Mouse (Mus musculus) CH12F3 (cell line): ENCODE data around the gene Hmg20a.
"Not testable (repeated sequence)": the region's sequence is repeated elsewhere in the genome, so short reads cannot be mapped to it uniquely, and the experiment has no call there.

Experiments
- in situ Hi-C: fragments of 300-500 bp; cut with MboI; formaldehyde crosslinking; loops from 2 replicates; pipeline ENCODE4 v1.14.3; 2020; ENCODE audit warnings: low sequenced_read_pairs

Gene Hmg20a

DNA sequence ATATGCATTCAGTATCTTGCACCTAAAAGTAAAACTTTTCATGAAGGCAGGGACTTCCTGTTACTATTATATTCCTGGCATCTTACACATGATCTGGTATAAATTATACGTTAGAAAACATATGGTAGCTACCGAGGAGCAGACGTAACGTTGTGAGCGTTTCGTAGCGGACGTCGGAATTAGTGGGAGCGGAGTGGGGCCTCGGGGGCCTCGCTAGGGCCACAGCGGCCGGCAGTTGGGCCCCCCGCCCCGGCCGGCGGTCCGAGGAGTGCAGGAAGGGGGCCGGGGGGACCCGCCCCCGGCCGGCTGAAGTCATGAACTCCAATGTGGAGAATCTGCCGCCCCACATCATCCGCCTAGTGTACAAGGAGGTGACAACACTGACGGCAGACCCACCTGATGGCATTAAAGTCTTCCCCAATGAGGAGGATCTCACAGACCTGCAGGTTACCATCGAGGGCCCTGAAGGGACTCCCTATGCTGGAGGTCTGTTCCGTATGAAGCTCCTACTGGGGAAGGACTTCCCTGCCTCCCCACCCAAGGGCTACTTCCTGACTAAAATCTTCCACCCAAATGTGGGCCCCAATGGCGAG lies 19.0 kb downstream of the Hmg20a start:
- in situ Hi-C loops: not testable (repeated sequence)

DNA sequence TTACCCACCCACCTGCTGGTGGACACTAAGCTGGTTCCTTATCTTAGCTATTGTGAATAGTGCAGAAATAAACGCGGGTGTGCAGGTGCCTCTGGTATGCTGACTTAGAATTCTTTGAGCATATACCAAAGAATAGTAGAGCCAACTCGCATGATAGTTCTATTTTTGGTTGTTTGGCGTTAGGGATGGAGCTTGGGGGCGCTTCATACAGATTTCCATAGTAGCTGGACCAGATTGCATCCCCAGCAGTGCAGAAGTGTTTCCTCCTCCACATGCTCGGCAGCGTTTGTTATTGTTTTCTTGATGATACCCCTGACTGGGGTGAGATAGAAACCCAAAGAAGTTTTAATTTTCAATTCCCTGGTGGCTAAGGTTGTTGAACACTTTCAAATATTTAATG lies 21.3 kb downstream of the Hmg20a start:
- in situ Hi-C loops: no loop called here

DNA sequence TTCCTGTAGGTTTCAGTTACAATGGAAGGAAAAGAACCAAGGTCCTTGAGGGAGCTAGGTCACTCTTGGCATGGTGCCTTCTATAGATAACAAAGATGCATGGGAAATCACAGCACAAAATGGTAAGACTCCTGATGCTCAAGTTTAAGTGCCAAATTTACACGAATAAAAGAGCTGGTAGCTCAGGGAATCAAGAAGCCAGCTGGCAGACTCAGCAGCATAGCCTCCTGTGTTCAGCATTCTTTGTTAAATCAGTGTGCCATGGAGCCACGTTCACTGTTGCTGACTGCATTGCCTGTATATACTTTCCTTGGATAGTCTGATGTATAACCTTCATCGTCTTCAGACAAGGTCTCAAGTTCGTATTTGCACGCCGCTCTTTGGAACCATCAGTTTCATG lies 33.2 kb downstream of the Hmg20a start:
- in situ Hi-C loops: no loop called here

DNA sequence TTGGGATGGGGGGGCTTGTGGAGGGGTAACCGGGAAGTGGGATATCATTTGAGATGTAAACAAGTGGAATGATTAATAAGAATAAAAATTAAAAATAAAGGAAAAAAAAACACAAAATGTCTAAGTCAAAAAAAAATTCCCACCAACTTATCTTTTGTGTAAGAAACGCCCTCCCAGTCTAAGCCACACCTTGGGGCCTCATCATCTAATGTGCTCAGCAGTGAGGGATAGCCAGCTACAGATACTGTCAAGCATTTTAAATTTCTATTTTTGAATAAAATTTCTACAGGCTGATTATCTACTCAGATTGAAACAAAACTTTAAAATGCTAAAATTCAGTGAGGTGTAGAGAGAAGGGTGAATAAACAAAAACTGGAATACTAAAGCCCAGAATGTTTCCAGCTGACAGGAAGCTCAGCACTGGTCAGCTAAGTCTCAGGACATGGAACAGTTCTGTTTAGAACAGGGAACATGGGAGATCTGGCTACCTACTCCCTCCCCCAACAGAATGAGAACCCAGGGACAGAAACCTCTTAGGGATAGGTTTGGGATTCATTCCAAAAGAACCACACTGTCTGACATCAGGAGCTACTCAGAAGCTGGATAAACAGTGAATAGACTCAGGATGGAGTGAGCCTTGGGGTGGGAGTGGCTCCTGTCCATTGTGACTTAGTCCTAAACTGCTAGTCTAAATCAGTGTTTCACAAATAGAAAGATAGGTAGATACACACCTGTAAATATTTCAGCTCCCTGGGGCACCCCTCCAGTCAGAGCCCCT lies 34.8 kb downstream of the Hmg20a start:
- in situ Hi-C loops: no loop called here

DNA sequence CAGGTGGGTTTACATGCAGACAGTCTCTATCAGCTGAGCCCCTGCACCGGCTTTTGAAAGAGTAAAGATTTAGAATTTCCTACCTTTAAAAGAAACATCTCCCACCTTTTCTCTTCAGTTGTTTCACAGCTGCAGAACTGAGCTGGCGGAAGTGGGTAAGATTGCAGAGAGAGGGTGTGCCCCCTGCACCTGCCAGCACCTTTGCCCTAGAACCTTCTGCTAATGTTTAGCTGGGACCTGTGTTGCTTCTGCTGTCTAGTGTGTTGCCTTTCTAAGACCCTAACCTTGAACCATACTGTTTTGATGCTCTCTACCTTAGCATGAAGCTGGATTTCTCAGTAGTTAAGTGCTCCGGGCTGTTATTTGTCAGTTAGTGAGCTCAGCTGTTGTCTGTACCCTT lies 38.0 kb downstream of the Hmg20a start:
- in situ Hi-C loops: no loop called here

DNA sequence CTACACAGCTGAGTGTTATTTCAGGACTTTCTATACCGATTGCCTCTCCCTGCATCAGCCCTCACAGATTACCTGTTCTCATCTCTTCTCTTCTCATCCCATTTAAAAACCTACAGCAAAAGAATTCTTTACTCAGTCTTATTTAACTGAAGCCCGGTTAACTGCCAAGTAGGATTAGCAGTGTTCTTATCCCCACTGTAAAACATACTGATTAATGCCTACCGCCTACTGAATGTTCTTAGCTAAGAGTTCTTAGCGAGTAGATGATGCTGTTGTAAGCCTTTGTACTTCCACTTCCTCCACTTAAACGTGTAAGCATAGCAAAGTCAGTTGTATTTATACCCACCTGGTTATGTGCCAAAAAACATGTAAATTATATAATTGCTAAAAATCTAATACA lies 42.6 kb downstream of the Hmg20a start:
- in situ Hi-C loops: no loop called here

DNA sequence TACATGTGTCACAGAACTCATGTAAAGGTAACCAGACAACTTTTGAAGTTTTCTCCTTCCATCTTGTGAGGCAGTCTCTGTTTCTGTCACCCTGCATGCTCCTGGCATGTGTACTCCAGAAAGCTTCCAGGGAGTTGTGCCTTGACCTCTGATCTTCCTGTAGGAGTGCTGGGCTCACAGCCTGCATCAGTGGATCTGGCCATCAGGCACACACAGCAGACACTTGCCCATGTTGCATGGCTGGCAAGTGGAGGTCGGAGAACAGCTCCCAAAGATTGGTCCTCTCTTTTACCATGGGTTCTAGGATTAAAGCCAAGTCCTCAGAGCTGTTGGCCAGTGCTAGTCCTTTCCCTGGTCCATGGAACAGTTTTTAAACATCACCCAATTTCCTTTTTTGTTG lies 44.2 kb downstream of the Hmg20a start:
- in situ Hi-C loops: no loop called here

DNA sequence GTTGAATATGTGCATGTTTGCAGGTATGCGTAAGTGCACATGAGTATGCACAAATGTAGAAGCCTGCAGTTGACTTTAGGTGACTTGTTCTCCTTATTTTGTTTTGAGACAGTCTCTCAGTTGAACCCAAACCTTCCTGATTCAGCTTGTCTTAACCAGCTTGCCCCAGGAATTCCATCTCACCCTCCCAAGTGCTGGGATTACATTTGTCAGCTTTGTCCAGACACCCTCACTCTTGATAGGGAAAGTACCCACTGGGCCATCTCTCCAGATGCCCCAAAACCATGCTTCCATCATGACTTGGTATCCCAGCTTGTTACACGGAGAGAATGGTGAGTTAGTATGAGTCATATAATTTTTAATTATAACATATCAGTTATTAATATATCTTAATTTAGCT lies 44.6 kb downstream of the Hmg20a start:
- in situ Hi-C loops: no loop called here

DNA sequence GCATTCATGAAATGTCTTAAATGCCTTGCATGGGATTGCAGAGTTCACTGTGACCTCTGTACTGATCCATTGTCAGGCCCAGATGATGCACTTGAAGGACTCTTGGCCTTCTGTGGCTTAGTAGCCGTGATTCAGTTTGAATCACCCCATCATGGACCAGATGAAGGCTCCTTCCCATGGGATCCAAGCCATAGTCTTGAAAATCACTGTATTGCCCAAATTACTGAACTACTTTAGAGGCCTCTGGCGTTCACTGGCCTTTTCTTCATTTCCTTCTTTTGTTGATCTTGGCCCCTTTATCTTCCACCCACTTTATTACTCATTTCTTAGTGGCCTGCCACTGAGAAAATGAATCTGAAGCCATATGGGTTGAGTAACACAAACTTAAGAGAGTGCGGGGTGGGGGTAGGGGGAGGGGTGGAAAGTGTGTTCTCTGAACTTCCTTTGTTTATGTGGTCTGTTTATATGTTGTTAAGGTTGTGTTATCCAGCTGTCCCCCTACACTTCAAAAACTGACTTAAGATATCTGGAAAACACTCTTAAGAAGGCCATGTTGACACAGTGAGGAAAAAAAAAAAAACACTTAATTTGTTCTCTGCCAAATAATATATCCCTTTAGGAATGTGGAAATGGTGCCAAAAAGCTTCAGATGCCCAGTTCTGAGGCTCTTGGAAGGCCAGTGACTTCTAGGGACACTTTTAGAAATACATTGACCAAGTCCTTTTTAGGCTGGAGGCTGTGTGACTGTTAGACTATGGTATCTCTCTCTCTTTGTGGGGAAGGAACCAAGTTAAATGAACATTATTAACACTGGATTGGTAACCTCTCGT lies 45.5 kb downstream of the Hmg20a start:
- in situ Hi-C loops: no loop called here

DNA sequence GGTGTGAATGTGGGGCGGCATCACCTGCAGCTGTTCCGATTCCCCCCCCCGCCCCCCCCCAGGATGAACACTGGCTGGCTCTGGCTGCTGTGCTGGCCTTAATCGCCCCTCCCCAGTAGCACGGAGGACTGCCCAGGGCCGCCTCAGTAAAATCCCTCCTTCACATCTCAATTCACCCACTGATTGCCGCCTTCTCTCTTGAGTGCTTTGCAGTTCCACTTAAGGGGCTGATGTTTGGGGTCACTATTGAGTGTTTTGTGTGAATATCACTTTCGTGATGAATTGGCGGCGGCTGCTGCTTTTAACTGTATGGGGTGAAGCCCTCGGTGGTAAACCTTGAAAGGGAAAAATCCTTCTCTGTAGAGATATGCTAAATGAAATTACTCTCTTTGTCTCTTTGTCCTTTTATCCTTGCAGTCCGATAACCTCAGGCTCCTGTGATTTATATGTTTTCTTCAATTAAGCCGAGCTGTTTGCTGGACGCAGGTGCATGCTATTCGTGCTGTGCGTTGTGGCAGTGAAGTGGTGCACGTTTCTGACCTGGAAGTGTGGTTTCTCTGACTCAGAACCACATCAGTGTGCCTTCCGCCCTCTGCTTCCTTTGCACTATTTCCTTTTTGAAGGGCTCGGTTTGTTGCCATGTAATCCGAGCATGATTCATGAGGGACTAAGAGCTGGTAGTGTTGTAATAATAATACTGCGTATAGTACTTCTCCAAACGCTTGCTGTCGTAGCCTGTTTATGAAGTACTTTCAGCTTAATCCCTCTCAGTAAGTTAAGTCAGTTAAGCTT lies 46.6 kb downstream of the Hmg20a start:
- in situ Hi-C loops: no loop called here

DNA sequence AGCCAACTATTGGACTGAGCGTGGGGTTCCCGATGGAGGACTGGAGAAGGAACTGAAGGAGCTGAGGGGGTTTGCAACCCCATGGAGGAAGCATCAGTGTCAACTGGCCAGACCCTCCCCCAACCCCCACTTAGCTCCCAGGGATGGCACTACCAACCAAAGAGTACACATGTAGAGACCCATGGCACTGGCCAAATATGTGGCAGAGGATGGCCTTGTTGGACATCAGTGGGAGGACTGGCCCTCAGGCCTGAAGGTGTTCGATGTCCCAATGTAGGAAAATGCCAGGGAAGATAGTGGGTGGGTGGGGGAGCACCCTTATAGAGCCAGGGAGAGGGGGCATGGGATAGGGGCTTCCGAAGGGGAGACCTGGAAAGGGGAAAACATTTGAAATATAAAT lies 47.8 kb downstream of the Hmg20a start:
- in situ Hi-C loops: no loop called here

DNA sequence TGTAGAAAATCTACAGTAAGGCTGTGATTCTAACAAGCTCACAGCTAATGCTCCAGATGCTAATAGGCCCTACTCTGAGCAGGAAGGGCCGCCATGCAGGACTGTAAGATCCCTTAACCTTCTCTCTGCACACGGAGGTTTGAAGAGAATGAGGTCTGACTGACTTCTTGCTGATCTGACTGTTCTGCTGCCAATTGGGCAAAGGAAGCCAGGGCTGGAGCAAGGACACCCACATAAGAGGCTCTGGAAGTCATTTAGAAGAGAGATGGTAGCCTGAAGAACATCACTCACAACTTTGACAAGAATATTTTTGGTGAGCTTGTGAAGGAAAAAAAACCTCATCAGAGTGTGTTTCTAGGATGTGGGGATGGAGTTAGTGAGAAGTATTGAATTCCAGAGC lies 51.2 kb downstream of the Hmg20a start:
- in situ Hi-C loops: no loop called here

DNA sequence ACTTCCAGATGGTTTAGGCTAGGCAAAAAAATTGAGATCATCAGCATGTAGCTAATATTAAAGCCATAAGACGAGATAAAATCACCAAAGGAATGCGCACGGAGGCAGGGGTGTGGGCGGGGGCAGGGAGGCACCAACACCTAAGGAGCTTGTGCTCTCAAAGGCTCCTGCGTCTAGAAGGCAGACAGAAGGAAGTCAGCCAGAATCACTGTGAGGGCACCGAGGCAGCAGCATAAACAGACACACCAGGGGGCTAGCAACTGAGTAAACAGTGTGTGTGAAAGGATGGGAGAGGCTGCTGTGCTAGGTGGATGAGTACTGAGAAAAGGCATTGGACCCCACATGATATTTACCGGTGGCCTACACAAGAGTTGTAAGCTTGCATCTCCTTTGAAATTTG lies 51.9 kb downstream of the Hmg20a start:
- in situ Hi-C loops: no loop called here

DNA sequence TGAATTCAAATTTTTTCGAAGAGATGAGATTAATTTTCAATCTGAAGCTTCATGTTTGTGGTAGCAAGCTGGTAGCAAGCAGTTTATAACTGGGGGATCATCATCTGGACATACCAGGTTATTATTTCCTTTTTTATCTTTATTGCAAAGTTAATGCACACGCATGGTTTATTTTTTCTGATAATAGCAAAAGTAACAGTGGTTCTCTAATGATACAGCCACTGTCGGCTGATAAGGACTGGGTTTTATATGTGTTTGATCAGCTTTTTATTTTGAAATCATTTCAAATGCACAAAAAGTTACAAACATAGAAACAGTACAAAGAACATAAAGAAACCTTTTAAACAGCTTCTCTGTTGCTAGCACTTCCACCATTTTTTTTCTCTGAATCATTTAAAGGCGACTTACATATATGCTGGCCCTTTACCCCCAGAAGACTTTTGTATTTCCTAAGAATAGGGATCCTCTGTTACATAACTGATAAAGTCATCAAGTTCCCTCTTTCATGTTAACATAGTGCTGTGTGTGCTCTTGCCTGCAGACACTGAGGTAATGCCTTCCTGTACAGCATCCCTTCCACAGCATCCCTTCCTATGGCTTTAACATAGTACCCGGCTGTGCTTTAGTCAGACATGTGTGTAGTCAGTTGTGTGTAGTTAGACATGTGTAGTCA lies 60.7 kb downstream of the Hmg20a start:
- in situ Hi-C loops: no loop called here

DNA sequence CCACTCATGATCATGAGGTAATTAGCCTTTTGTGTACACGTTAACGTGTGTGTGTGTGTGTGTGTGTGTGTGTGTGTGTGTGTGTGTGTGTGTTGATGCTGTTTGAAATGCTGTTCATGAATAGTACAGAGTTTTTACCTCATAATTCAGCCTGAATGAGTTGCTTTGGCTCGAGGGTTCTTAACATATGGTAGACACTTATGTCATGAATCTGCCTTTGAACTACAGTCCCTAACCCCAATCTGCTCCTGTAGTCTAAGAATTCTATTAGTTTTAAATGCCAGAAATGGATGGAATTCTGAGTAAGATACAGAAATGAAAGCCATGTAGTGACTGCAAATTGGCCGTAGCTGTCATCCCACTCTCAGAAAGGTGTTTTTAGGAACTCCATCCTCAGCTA lies 64.2 kb downstream of the Hmg20a start:
- in situ Hi-C loops: no loop called here

DNA sequence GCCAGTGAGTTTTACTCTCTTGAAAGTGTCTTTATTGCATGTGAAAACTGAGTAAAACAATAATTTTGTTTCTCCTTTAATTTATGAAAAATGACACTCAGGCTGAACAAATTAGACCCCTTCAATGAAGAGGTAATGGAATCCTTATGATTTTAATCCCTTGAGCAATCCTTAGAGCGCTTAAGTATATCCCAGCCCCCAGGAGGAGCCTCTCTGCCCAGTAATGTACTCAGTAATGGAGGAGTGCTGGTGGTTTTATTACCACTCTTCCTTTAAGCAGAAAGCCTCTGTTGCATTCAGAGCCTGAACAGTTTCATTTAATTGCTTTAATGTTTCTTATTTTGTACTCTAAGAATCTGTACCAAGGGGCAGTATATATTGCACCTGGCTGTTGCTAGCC lies 67.0 kb downstream of the Hmg20a start:
- in situ Hi-C loops: no loop called here

DNA sequence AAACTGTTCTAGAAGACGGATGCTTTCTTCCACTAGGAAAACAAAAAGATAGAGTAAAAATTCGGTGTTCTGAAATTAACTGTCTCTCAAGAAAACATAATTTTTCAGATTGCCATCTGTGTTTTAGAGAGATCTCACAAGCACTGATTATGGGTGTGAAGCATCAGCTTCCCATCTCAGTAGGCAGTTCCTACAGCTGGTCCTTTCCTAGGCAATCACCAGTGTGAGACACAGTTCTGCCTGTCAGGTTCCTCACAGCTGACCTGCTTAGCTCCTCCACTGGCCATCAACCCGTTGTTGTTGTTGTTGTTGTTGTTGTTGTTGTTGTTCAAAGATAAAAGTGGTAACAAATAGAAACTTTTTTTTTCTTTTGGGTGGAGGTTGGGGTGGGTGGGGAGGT lies 67.7 kb downstream of the Hmg20a start:
- in situ Hi-C loops: no loop called here

DNA sequence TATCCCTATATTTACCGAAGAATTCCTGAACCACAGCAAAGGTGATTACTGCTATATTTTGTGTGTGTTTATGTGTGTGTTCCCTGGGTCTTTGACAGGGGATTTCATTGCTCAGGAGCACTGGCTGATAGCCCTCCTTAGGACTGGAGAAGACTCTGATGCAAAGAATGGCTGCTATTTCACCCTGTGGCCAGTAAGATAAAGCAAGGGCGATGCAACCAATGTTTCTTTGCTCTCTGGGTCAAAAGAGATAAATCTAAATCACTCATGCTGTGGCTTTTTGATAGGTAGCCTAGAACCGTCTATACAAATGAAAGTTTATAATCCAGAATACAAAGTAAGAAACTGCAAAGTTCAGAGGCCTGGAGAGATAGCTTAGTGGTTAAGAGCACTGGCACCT lies 69.2 kb downstream of the Hmg20a start:
- in situ Hi-C loops: no loop called here

DNA sequence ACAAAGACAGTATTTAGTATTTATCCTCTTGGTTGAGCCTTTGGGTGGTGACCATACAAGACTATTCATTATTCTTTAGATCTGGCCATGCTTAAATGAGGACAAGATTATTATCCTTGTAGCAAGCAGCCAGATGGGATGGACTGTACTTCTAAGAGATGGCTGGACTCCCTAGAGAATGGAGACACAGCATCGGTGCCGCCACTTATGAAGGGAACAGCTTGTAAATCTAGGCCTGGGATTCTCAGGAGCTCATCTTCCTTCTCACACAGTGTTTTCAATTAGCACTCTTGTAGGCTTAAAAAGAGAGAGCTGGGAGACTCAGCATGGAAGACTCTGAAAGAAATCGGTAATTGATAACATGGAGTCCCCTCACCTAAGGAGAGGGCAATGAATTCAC lies 74.0 kb downstream of the Hmg20a start:
- in situ Hi-C loops: no loop called here

DNA sequence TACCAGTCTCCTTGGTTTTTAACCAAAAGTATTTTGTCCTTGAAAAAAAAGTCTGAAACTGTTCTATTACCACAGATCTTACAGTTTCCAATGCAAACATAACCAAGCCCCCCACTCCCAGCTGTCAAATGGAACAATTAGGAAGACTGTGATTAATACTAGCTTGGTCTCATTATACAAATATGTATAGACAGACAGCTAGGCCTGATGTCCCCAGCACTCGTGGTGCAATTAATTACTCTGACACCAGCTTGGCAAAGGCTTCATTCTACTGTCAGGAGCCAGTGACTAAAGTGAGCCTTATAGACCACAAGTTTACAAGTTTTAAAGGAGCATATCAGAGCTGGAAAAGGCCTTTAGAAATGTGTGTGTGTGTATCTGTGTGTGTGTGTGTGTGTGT lies 74.5 kb downstream of the Hmg20a start:
- in situ Hi-C loops: no loop called here

DNA sequence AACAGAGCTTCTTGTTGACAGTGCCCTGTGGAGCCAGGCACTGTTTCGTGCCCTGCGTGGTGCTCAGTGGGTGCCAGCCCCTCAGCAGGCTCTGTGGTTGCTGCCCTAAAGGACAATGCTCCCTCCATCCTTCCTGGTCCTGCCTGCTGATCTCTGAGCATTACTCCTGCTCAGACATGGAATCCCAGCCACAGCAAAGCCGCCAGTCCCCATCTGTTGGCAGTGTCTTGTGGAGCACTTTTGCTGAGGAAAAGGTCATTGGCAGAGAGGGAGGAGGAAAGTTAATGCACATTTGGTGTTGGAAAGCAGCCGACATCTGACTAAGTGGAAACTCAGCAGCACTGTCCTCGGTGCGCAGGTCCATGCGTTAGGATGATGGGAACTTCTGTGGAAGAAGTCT lies 76.7 kb downstream of the Hmg20a start:
- in situ Hi-C loops: no loop called here
